Comparison of ENCODE assay signal across 8 mouse cellular contexts in the genomic region with DNA sequence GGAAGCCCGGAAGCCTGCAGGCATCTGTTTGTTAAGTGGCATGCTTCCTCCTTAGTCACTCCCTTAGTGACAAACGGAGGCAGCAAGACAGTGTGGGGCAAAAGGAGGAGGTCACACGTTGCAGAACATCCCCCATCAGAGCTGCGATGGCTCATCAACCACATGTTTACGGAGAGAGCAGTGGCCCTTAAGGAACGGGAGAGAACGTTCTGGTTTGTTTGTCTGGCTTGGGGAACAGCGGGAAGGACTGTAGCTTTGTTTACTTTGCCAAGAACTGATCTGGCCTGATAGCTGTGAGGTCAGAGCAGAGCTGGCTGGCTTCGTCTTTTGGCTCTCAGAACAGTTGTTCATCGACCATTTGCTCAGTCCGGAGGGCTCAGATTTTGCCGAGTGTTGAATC. TPM values are rescaled to one million over a fixed set of nuclear protein-coding genes. Genes with fewer than 3 reads are reported as not detected.
DNase-seq lines count a peak whose midpoint lies in the region; ATAC-seq and TF ChIP-seq lines count a peak whose summit lies in the region.

No protein-coding gene starts in this region.

- TF ChIP-seq CTCF in hindbrain, postnatal 0 days (IDR thresholded peaks at IDR 0.05; ENCODE audit: low read depth) = no peak
- TF ChIP-seq CTCF in lung, postnatal 0 days (IDR thresholded peaks at IDR 0.05) = no peak

- DNase-seq in hindbrain, postnatal 0 days (ENCODE audit: low spot score) = no peak
- DNase-seq in hindbrain, embryonic 14.5 days (ENCODE audit: low spot score) = no peak
- peak; percentile 80 for DNase-seq in Muller cell, postnatal 12 days (ENCODE audit: inconsistent ontology term)
- peak; percentile 38 for DNase-seq in embryo, embryonic 9.5 days (ENCODE audit: extremely low spot score)
- no peak for DNase-seq in intestine, embryonic 14.5 days (ENCODE audit: low spot score)
- peak; percentile 90 for DNase-seq in lung, postnatal 0 days (ENCODE audit: low spot score)
- no peak for DNase-seq in natural killer cell, adult 2 months (ENCODE audit: low spot score in 2 of 2)

- H3K4me2 ChIP-seq in hindbrain, postnatal 0 days (ENCODE audit: low read depth, low read length) = no peak overlapping the region
- H3K4me2 ChIP-seq in hindbrain, embryonic 14.5 days (replicated peaks) = no peak overlapping the region
- H3K4me2 ChIP-seq in intestine, embryonic 14.5 days (ENCODE audit: low read length) = peak overlapping the region; percentile 8; the same call in 1 of the 2 replicates
- H3K4me2 ChIP-seq in lung, postnatal 0 days (replicated peaks; ENCODE audit: low read depth, low read length) = no peak overlapping the region; the same call in 1 of the 2 replicates

- 0 out of 2 replicates have a peak, but pooled peaks have one; percentile 15 for ATAC-seq in hindbrain, postnatal 0 days
- no peak for ATAC-seq in hindbrain, embryonic 14.5 days (ENCODE audit: low FRiP score)
- no peak for ATAC-seq in intestine, embryonic 14.5 days (replicated peaks; ENCODE audit: low FRiP score, low TSS enrichment, low read depth)
- ATAC-seq in lung, postnatal 0 days = peak; percentile 90
- no peak for ATAC-seq in erythroid progenitor cell, adult 5-6 weeks (replicated peaks; ENCODE audit: low FRiP score, poor library complexity, severe bottlenecking)

- H3K4me3 ChIP-seq in hindbrain, postnatal 0 days (ENCODE audit: low read length) = no peak overlapping the region
- no peak overlapping the region for H3K4me3 ChIP-seq in hindbrain, embryonic 14.5 days (replicated peaks; ENCODE audit: low read length)
- no peak overlapping the region for H3K4me3 ChIP-seq in intestine, embryonic 14.5 days (ENCODE audit: low read depth, low read length)
- no peak overlapping the region for H3K4me3 ChIP-seq in lung, postnatal 0 days (ENCODE audit: low read depth, low read length)

- no peaks in the 10 kb centered on the region for H3K36me3 ChIP-seq in hindbrain, postnatal 0 days (ENCODE audit: insufficient read depth, low read length)
- no peaks in the 10 kb centered on the region for H3K36me3 ChIP-seq in hindbrain, embryonic 14.5 days (replicated peaks; ENCODE audit: control insufficient read depth, insufficient read depth)
- no peaks in the 10 kb centered on the region for H3K36me3 ChIP-seq in intestine, embryonic 14.5 days (ENCODE audit: control insufficient read depth, insufficient read depth, low read length)
- no peaks in the 10 kb centered on the region for H3K36me3 ChIP-seq in lung, postnatal 0 days (ENCODE audit: insufficient read depth, low read length)

- TF ChIP-seq EP300 in lung, postnatal 0 days (IDR thresholded peaks at IDR 0.05) = peak; percentile 96

- no peak overlapping the region for H3K9ac ChIP-seq in hindbrain, postnatal 0 days (replicated peaks; ENCODE audit: low read length)
- H3K9ac ChIP-seq in hindbrain, embryonic 14.5 days = no peak overlapping the region
- H3K9ac ChIP-seq in intestine, embryonic 14.5 days (ENCODE audit: low read length) = no peak overlapping the region
- no peak overlapping the region for H3K9ac ChIP-seq in lung, postnatal 0 days (replicated peaks; ENCODE audit: low read depth)

- peaks cover 10% of the 10 kb centered on the region; the same call in 1 of the 2 replicates for H3K4me1 ChIP-seq in hindbrain, postnatal 0 days (ENCODE audit: insufficient read depth, low read length)
- peaks cover 29% of the 10 kb centered on the region for H3K4me1 ChIP-seq in hindbrain, embryonic 14.5 days (replicated peaks; ENCODE audit: control insufficient read depth, insufficient read depth, low read length)
- peaks cover 19% of the 10 kb centered on the region for H3K4me1 ChIP-seq in intestine, embryonic 14.5 days (replicated peaks; ENCODE audit: control insufficient read depth, insufficient read depth, low read length)
- peaks cover 16% of the 10 kb centered on the region; the same call in 1 of the 2 replicates for H3K4me1 ChIP-seq in lung, postnatal 0 days (ENCODE audit: insufficient read depth, low read depth, low read length)

- no peak overlapping the region for H3K27ac ChIP-seq in hindbrain, postnatal 0 days
- H3K27ac ChIP-seq in hindbrain, embryonic 14.5 days = no peak overlapping the region
- no peak overlapping the region for H3K27ac ChIP-seq in intestine, embryonic 14.5 days (ENCODE audit: low read depth)
- peak overlapping the region; percentile 71 for H3K27ac ChIP-seq in lung, postnatal 0 days (ENCODE audit: low read length)

- no peaks in the 10 kb centered on the region for H3K9me3 ChIP-seq in hindbrain, postnatal 0 days (ENCODE audit: low read length)
- no peaks in the 10 kb centered on the region for H3K9me3 ChIP-seq in hindbrain, embryonic 14.5 days (ENCODE audit: control insufficient read depth, low read length)
- no peaks in the 10 kb centered on the region for H3K9me3 ChIP-seq in intestine, embryonic 14.5 days (ENCODE audit: control insufficient read depth, low read length)
- H3K9me3 ChIP-seq in lung, postnatal 0 days (ENCODE audit: low read length) = no peaks in the 10 kb centered on the region

- WGBS in hindbrain, postnatal 0 days = 29% methylated on average over 12 of the region's 12 CpGs
- WGBS in hindbrain, embryonic 14.5 days = 47% methylated on average over 12 of the region's 12 CpGs
- WGBS in intestine, embryonic 14.5 days = 10% methylated on average over 12 of the region's 12 CpGs
- WGBS in lung, postnatal 0 days = 5% methylated on average over 12 of the region's 12 CpGs

- H3K27me3 ChIP-seq in hindbrain, postnatal 0 days (ENCODE audit: insufficient read depth, low read length) = no peaks in the 10 kb centered on the region
- no peaks in the 10 kb centered on the region for H3K27me3 ChIP-seq in hindbrain, embryonic 14.5 days (ENCODE audit: control insufficient read depth, insufficient read depth, low read length)
- H3K27me3 ChIP-seq in intestine, embryonic 14.5 days (replicated peaks; ENCODE audit: control insufficient read depth, insufficient read depth, low read length) = no peaks in the 10 kb centered on the region
- H3K27me3 ChIP-seq in lung, postnatal 0 days (replicated peaks; ENCODE audit: insufficient read depth, low read length) = no peaks in the 10 kb centered on the region

RNA-seq across cellular contexts. Expression of a gene that starts 32.3 kb away (rescaled TPM):
- total RNA-seq in hindbrain, postnatal 0 days (2014; rRNA removed) = 19.0 and 24.1 TPM in 2 replicates
- 25.6 and 30.6 TPM in 2 replicates for polyA plus RNA-seq in hindbrain, postnatal 0 days (2015; fragmentation: Nextera tagmentation; extraction: Ambion mirVana)
- 29.3 and 30.5 TPM in 2 replicates for polyA plus RNA-seq in hindbrain, embryonic 14.5 days (2014; fragmentation: Nextera tagmentation; extraction: Ambion mirVana)
- polyA plus RNA-seq in intestine, embryonic 14.5 days (2014; fragmentation: Nextera tagmentation; extraction: Ambion mirVana) = 28.3 and 35.3 TPM in 2 replicates
- 16.4 and 20.3 TPM in 2 replicates for polyA plus RNA-seq in lung, postnatal 0 days (2015; fragmentation: Nextera tagmentation; extraction: Ambion mirVana)
- total RNA-seq in erythroid progenitor cell, adult 5-6 weeks (2015; ENCODE audit: low replicate concordance) = 14.7 and 19.8 TPM in 2 replicates
- total RNA-seq in erythroid progenitor cell, adult 5-6 weeks (2017; ENCODE audit: low replicate concordance) = 24.0 and 39.3 TPM in 2 replicates

RNA-seq across cellular contexts. Expression of a gene that starts 35.1 kb away (rescaled TPM):
- 5.7 and 6.5 TPM in 2 replicates for total RNA-seq in hindbrain, postnatal 0 days (2014; rRNA removed)
- polyA plus RNA-seq in hindbrain, postnatal 0 days (2015; fragmentation: Nextera tagmentation; extraction: Ambion mirVana) = 6.2 TPM in 2 replicates
- polyA plus RNA-seq in hindbrain, embryonic 14.5 days (2014; fragmentation: Nextera tagmentation; extraction: Ambion mirVana) = 5.6 and 5.9 TPM in 2 replicates
- polyA plus RNA-seq in intestine, embryonic 14.5 days (2014; fragmentation: Nextera tagmentation; extraction: Ambion mirVana) = 7.8 and 8.3 TPM in 2 replicates
- 25.2 and 33.1 TPM in 2 replicates for polyA plus RNA-seq in lung, postnatal 0 days (2015; fragmentation: Nextera tagmentation; extraction: Ambion mirVana)
- not detected in 2 replicates for total RNA-seq in erythroid progenitor cell, adult 5-6 weeks (2015; ENCODE audit: low replicate concordance)
- total RNA-seq in erythroid progenitor cell, adult 5-6 weeks (2017; ENCODE audit: low replicate concordance) = 1.0 and 1.5 TPM in 2 replicates

Comparison
In these comparisons a context has a peak if more than half of its experiments do, and no peak if none do; other contexts are left out.
1. ATAC-seq: peak in hindbrain, postnatal 0 days (single experiment) and lung, postnatal 0 days (single experiment); none in hindbrain, embryonic 14.5 days (single experiment), intestine, embryonic 14.5 days (single experiment) and erythroid progenitor cell, adult 5-6 weeks (single experiment).
2. DNase-seq: peak in Muller cell, postnatal 12 days (single experiment), embryo, embryonic 9.5 days (single experiment) and lung, postnatal 0 days (single experiment); none in hindbrain, postnatal 0 days (single experiment), hindbrain, embryonic 14.5 days (single experiment), intestine, embryonic 14.5 days (single experiment) and natural killer cell, adult 2 months (0 of 2).